Mouse (Mus musculus): ENCODE measurements around the gene Cd200.

DNA sequence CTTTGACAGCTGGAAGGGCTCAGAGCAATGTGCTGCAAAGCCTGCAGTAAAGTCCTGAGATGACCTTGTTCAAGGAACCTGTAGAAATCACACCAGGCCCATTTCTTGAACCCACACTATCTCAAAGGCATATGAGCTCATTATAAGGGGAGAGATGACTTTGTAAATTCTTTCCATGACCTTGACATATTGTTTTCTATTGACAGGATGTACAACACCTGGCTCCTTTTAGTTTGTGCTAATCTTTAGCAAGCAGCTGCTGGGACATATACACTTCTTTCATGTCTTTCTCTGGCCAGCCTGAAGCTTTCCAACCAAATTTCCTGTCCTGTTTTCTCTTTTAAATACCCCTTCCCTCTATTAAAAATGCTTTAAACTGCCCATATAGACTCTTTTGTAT is 47.4 kb downstream of the Cd200 start:
- no peak for TF ChIP-seq GATA1 (IDR thresholded peaks at IDR 0.05; ENCODE audit: borderline replicate concordance, low read length)
- no peak for TF ChIP-seq FLI1 (IDR thresholded peaks at IDR 0.05; ENCODE audit: low read length)
